Mouse (Mus musculus): ENCODE results near the gene Sox15. TPM values are rescaled to one million over a fixed set of nuclear protein-coding genes. Genes with fewer than 3 reads are reported as not detected.
A peak's percentile ranks its signal among the peaks of the same experiment; 100 is the strongest.

Sox15 gene
- total and polyA plus RNA-seq, 2 experiments from 2014 or later = not detected

DNA sequence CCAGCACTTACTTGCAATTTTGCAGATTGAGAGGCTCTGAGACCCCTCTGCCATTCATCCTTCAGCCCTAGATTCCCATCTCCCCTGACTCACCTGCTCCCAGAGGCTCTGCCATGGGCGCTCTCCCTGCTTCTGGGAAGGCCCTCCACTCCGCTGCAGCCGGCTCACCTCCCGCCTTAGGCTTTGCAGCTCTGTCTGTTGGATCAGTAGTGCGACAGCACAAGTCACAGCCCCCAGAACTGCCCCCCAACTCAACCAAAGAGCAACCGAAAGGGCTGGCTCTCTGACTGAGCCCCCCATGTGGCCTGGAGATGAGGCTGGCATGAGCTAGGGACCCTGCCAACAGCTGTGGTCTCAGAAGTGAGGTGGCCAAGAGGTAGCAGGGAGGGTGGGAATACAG is 29.8 kb downstream of the Sox15 start:
- Histone ChIP-seq H3K9ac (no peak overlapping the region), H3K4me3 (ENCODE audit: low read depth, low read length) (no peak overlapping the region), H3K4me1 (ENCODE audit: insufficient read depth) (peaks cover 14% of the 10 kb centered on the region), H3K9me3 (ENCODE audit: low read length) (no peaks in the 10 kb centered on the region), H3K27ac (ENCODE audit: low read depth, low read length) (peak overlapping the region; percentile 51; the same call in 1 of the 2 replicates), H3K4me2 (ENCODE audit: low read depth) (no peak overlapping the region), H3K27me3 (ENCODE audit: insufficient read depth, low read length) (no peaks in the 10 kb centered on the region), H3K36me3 (ENCODE audit: insufficient read depth) (no peaks in the 10 kb centered on the region)
- no peak for DNase-seq
- ATAC-seq = no peak
- WGBS = 80% methylated on average over 6 of the region's 6 CpGs
- TF ChIP-seq CTCF (IDR thresholded peaks at IDR 0.05; ENCODE audit: low read depth) = no peak

DNA sequence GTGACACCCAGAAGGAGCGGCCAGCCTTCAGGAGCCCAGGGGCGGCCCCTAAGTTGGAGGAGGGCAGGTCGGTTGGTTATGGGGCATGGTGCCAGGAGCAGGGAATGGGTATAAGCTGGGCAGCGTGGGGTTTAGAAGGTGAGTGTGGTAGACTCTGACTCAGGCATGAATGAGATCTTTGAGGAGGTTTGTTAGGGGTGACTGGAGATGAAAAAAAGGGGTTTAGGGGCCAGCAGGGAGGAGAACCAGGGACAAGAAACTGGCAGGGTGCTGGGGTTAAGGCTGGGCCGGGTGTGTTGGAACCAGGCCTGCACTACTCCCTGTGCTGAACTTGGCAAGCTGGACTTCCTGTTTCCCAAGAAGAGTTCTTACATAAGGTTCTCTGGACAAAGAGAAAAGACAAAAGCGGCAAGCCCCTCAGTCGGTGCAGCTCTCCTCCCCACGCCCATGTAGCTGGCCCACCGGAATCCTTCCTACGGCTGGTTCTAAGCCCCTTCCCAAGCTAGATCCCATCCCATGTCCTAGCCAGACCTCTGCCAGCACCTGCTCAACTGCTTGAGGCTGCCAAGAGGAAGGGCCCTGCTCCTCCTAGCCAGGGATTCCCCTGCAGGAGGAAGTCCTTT is 30.5 kb downstream of the Sox15 start, which contains the start of gene Tnfsf13:
Gene Tnfsf13 (minus strand): TSS at position 259 of the 623 bp plus-strand sequence.
- no peak for TF ChIP-seq CTCF (IDR thresholded peaks at IDR 0.05; ENCODE audit: low read depth)
- DNase-seq (no peak), ATAC-seq (no peak)
- no peak within 1 kb of the TSS for H3K4me2 ChIP-seq (ENCODE audit: low read depth)
- no peak within 1 kb of the TSS for H3K9ac ChIP-seq
- no peak within 1 kb of the TSS for H3K4me3 ChIP-seq (ENCODE audit: low read depth, low read length)
- no peaks in the 10 kb centered on the region for H3K27me3 ChIP-seq (ENCODE audit: insufficient read depth, low read length)
- H3K36me3 ChIP-seq (ENCODE audit: insufficient read depth) = no peaks in the 10 kb centered on the region
- peaks cover 12% of the 10 kb centered on the region for H3K4me1 ChIP-seq (ENCODE audit: insufficient read depth)
- H3K9me3 ChIP-seq (ENCODE audit: low read length) = no peaks in the 10 kb centered on the region
- peak within 1 kb of the TSS; percentile 51 for H3K27ac ChIP-seq (ENCODE audit: low read depth, low read length)
- 36% methylated on average over 10 of the region's 10 CpGs for WGBS

DNA sequence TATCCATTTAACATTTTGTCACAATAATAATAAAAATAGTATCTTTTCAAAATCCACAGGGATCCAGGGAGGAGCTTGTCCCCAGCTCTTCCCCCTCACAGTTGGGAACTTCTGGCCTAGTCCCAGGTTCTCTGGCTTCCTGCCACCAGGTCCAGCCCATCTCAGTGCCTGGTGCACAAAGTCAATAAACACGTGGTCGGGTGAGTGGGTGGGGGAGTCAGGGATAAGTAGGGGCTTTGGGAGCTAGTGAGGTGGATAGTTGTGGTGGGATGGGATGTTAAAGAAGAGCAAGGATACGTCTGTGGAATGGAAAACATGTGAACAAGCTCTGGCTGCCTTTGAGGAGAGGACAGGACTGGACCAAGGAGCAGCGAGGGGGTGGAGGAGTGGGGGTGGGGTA is 31.3 kb downstream of the Sox15 start:
- whole genome bisulfite sequencing = 10% methylated on average over 4 of the region's 4 CpGs
- Histone ChIP-seq H3K9me3 (ENCODE audit: low read length) (no peaks in the 10 kb centered on the region), H3K4me3 (ENCODE audit: low read depth, low read length) (no peak overlapping the region), H3K4me1 (ENCODE audit: insufficient read depth) (peaks cover 8% of the 10 kb centered on the region), H3K4me2 (ENCODE audit: low read depth) (no peak overlapping the region), H3K9ac (no peak overlapping the region), H3K27ac (ENCODE audit: low read depth, low read length) (no peak overlapping the region), H3K27me3 (ENCODE audit: insufficient read depth, low read length) (no peaks in the 10 kb centered on the region), H3K36me3 (ENCODE audit: insufficient read depth) (no peaks in the 10 kb centered on the region)
- ATAC-seq (no peak), DNase-seq (no peak)
- TF ChIP-seq CTCF (IDR thresholded peaks at IDR 0.05; ENCODE audit: low read depth) = no peak

DNA sequence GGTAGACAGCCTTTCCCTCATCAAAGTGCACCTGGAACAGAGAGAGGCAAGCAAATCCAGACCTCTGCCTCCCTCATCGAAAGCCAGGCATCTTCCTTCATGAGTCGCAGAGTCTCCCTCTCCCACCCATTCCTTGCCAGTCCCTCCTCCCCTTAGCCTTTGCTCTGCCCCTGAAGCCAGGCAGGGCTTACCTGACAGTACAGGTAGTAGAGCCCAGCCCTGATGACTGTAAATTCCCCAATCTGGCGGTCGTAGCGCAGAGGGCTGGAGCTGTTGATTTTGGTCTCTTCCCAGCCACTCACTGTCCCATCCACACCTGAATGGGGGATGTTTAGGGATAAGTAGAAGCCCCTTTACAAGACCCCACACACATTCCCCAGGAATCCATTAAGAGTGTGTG is 31.9 kb downstream of the Sox15 start:
- WGBS = 75% methylated on average over 5 of the region's 5 CpGs
- Histone ChIP-seq H3K4me3 (ENCODE audit: low read depth, low read length) (no peak overlapping the region), H3K4me2 (ENCODE audit: low read depth) (no peak overlapping the region), H3K4me1 (ENCODE audit: insufficient read depth) (peaks cover 8% of the 10 kb centered on the region), H3K36me3 (ENCODE audit: insufficient read depth) (no peaks in the 10 kb centered on the region), H3K9me3 (ENCODE audit: low read length) (no peaks in the 10 kb centered on the region), H3K27ac (ENCODE audit: low read depth, low read length) (no peak overlapping the region), H3K9ac (no peak overlapping the region), H3K27me3 (ENCODE audit: insufficient read depth, low read length) (no peaks in the 10 kb centered on the region)
- no peak for TF ChIP-seq CTCF (IDR thresholded peaks at IDR 0.05; ENCODE audit: low read depth)
- ATAC-seq (no peak), DNase-seq (no peak)

DNA sequence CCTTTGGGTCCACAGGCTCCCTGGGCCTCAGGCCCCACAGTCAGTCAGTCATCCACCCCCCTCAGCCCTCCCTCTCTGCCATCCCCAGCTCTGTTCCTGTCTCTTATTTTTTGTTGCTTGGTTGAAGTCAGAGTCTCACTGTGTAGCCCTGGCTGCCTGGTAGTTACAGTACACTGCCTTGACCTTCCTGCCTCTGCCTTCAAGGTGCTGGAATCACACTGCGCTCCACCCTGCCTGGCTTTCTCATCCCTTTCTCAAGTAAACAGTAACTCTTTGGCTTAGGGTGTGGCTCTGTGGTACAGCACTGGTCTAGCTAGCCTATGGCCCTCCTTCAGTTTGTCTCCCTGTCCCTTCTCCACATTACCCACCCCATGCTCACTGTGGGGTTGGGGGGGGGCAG is 34.8 kb downstream of the Sox15 start:
- H3K27me3 ChIP-seq (ENCODE audit: insufficient read depth, low read length) = no peaks in the 10 kb centered on the region
- ATAC-seq (no peak), DNase-seq (no peak)
- H3K36me3 ChIP-seq (ENCODE audit: insufficient read depth) = no peaks in the 10 kb centered on the region
- H3K9ac ChIP-seq = no peak overlapping the region
- 95% methylated on average over 1 of the region's 1 CpGs for WGBS
- H3K4me3 ChIP-seq (ENCODE audit: low read depth, low read length) = no peak overlapping the region
- no peaks in the 10 kb centered on the region for H3K4me1 ChIP-seq (ENCODE audit: insufficient read depth)
- no peak overlapping the region for H3K27ac ChIP-seq (ENCODE audit: low read depth, low read length)
- H3K9me3 ChIP-seq (ENCODE audit: low read length) = no peaks in the 10 kb centered on the region
- H3K4me2 ChIP-seq (ENCODE audit: low read depth) = no peak overlapping the region
- TF ChIP-seq CTCF (IDR thresholded peaks at IDR 0.05; ENCODE audit: low read depth) = no peak

DNA sequence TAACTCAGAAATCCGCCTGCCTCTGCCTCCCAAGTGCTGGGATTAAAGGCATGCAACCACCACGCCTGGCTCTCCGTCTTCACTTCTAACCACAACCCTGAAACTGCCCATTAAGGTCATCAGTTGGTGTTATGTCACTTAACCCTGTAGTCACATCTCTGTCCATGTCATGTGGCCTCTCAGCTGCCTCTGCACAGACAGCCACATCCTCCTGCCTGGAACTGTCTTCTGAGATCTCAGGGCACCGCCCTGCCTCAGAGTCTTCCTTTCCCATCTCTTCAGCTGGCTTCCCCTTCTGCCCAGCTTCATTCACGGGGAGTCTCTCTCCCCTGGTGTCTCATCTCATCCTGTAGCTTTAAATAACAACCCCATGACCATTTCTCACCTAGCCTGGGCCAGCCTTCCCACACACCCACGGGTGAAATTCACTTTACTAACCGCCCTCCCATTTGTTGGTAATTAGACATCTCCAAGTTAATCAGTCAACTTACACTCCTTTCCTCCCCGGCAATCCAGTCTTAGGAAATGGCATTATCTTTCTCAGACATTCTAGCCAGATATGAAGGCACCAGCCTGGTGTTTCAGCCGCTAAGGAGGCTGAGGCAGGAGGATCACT is 37.2 kb downstream of the Sox15 start:
- Histone ChIP-seq H3K27ac (ENCODE audit: low read depth, low read length) (no peak overlapping the region), H3K36me3 (ENCODE audit: insufficient read depth) (no peaks in the 10 kb centered on the region), H3K4me1 (ENCODE audit: insufficient read depth) (peaks cover 12% of the 10 kb centered on the region; the same call in 1 of the 2 replicates), H3K27me3 (ENCODE audit: insufficient read depth, low read length) (no peaks in the 10 kb centered on the region), H3K4me3 (ENCODE audit: low read depth, low read length) (no peak overlapping the region), H3K9me3 (ENCODE audit: low read length) (no peaks in the 10 kb centered on the region), H3K9ac (no peak overlapping the region), H3K4me2 (ENCODE audit: low read depth) (no peak overlapping the region)
- ATAC-seq (no peak), DNase-seq (no peak)
- TF ChIP-seq CTCF (IDR thresholded peaks at IDR 0.05; ENCODE audit: low read depth) = no peak
- whole genome bisulfite sequencing = 84% methylated on average over 9 of the region's 9 CpGs

DNA sequence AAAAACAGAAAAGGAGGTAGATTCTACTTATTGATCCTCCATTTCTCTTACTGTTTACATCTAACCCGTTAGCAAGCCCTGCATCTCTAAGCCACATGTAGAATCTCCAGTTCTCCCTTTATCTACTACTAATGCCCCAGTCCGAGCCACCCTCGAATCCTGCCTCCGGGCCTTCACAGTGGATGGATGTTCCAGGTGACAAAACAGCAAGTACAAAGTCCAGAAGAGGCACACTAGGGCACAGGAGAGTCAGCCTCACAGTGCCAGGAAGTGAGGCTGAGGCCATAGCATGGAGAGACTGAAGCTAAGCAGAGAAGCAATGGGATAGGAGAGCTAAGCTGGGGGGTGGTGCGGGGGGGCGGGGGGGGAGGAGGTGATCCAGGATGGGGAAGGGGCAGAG is 37.7 kb downstream of the Sox15 start:
- Histone ChIP-seq H3K9me3 (ENCODE audit: low read length) (no peaks in the 10 kb centered on the region), H3K27me3 (ENCODE audit: insufficient read depth, low read length) (no peaks in the 10 kb centered on the region), H3K9ac (no peak overlapping the region), H3K4me2 (ENCODE audit: low read depth) (no peak overlapping the region), H3K27ac (ENCODE audit: low read depth, low read length) (no peak overlapping the region), H3K4me3 (ENCODE audit: low read depth, low read length) (no peak overlapping the region), H3K4me1 (ENCODE audit: insufficient read depth) (peaks cover 12% of the 10 kb centered on the region; the same call in 1 of the 2 replicates), H3K36me3 (ENCODE audit: insufficient read depth) (no peaks in the 10 kb centered on the region)
- DNase-seq (no peak), ATAC-seq (no peak)
- WGBS = 82% methylated on average over 6 of the region's 6 CpGs
- no peak for TF ChIP-seq CTCF (IDR thresholded peaks at IDR 0.05; ENCODE audit: low read depth)

Data from forebrain, postnatal 0 days (tissue).